Mouse (Mus musculus) heart, adult 18-20 months (tissue): ENCODE data around the gene Mast4. TPM values are rescaled to one million over a fixed set of nuclear protein-coding genes. Genes with fewer than 3 reads are reported as not detected.
A peak's percentile ranks its signal among the peaks of the same experiment; 100 is the strongest.

Experiments
- DNase-seq, 2 experiments: peaks; one replicate each; pipeline ENCODE4 v3.0.0; 2021 to 2022; ENCODE audit warnings: mixed read lengths in 1 of 2
- total RNA-seq, 2 experiments: library from RNA; stranded (reverse); gene quantifications; 2 replicates each; pipeline ENCODE4 v1.2.3; 2021

Gene Mast4
- total RNA-seq, 2 experiments from 2014 or later = 21.4 to 30.3 TPM

DNA sequence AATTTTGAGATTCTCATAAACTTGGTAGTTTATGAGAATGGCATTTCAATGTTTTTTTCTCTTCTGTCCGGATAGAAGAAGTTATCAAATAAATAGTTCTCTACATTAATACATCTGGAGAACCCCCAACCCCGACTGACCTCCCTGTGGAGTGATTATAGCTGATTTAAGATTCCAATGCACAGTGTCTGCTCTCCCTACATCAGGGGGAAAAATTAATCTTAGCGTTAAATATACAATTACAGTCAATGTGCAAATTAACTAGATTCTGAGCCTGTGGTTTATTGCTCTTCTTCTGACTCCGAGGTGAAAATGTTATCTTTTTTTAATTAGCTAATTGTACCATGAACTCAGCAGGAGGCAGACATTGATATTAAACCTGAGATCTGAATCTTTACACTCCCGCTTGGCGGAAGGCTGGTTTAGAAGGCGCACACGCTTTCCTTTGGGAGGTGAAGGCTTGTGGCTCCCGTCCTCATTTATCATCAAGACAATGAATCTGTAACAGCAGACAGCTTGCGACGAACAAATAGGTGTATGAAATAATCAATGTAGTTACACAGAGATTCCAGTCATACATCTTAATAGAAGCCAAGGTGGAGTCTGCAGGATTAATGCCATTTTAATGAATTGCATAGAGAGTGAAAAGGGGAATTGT is 274.2 kb downstream of the Mast4 start:
- DNase-seq = no peak

DNA sequence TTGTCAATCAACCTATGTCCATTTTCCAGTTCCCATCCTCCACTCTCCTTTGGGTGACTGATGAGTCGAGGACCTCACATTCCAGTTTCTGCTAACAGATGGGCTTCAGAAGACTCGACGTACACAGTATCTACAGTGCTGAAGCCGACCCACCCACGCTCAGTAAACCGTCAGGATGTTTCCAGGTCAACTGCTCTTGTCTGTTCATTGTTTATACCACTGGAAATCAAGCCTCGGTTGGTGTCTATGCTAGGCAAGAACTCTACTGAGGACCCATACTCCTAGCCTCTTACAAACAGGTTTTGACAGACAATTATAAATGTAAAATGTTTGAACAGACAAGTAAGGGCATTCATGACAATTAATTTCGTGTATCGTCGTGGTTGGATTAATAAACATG is 277.8 kb downstream of the Mast4 start:
- DNase-seq = no peak

DNA sequence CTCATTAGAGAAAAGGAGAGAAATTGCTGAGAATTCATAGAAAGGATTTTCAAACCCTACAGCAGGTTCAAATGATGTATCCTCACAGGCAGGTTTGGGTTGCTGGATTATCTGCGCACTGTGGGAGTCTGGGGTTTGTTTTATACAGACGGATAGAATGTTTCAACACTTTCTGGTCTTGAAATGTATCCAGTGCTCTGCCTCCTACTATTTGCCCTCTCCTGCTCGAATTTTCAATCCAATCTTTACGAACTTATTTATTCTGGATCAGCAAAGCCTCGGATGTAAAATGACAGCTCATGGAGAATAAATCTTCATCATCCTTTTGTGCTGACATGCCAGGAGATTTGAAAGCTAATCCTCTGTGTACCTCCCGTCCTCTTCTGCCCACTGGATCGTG is 281.6 kb downstream of the Mast4 start:
- DNase-seq = no peak

DNA sequence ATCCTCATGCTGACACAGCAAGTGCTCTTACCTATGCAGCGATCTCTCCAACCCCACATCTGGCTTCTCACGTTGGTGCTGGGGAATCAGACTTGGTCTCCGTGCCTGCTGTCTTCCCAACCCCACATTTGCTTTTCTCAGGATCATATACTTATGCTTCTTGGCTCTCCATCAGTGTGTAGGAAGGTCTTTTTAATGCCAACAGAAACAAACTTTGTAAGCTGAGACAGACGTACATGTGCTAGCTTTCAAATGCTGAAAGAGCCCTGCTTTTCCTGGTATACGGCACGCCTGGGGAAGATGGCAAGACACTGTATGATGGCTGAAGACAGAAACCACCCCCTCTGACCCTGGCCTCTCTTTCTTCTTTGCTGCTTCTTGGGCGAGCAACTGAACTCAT is 285.3 kb downstream of the Mast4 start:
- no peak for DNase-seq

DNA sequence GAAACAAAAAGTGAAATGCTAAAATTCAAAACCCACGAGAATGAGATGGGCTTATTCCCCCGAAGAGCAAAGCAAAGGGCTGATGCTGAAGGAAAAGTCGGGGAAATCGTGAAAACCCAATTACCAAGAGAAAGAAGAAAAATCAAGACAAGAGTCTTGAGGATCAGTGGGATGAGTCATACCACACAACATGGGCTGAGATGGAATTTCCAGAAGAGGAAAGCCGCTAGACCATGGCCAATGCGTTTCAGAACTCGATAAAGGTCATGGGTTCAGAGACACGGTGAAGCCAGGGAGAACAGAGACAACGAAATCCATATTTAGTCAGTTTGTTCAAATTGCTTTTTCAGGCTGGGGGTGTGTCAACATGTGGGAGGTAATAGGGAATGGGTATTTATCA is 290.6 kb downstream of the Mast4 start:
- DNase-seq = no peak

DNA sequence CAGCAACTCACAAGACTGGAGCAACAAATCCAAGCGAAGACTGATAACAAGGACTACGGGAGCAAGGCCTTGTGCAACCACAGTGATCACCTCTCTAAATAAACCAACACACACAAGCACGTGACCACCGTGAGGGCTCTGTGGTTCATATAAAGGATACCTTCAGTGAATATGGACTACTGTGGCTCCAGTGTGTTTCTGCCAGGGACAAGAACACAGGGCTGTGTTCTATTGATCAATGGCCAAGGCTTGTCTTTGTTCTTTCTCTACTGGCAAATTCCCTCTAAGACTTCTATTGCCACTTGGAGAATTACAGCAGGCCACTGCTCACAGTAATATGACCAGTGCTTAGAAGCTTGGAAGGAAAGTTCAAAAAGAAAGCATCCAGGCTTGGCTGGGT is 291.3 kb downstream of the Mast4 start:
- DNase-seq = no peak

DNA sequence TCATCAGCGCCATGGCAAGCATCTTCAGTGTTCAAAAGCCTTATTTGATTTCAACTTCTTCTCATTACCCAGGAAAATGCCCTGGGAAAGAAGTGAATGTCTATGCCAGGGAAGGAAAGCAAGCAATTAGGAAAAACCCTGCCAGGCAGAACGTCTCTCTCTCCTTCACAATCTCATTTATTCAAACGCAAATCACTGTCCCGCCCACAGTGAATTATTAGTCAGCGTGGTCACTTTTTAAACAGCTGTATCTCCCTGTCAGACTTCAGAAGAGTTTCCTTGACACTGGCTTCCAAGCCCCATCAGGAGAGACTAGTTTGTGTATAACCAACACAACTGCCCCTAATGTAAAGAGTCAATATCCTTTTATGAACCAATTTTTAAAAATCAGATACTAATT is 296.8 kb downstream of the Mast4 start:
- no peak for DNase-seq

DNA sequence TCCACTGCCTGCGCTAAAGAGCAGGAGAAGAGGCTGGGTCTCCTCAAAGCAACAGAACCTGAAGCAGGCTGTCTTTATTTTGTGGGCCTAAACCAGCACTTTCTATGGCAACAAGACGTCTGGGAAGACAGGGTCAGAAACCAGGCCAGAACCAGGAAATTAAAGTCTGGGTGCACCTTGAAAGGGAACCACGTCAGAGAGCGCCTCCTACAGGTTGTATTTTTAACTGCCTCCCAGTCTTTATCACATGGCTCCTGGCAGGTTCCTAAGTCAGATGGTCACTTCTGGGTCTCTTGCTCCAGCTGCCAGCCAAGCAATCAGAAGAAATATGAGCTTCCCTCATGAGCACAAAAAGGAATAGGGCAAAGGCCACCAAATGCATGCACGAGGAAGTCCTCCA is 304.9 kb downstream of the Mast4 start:
- DNase-seq = no peak

DNA sequence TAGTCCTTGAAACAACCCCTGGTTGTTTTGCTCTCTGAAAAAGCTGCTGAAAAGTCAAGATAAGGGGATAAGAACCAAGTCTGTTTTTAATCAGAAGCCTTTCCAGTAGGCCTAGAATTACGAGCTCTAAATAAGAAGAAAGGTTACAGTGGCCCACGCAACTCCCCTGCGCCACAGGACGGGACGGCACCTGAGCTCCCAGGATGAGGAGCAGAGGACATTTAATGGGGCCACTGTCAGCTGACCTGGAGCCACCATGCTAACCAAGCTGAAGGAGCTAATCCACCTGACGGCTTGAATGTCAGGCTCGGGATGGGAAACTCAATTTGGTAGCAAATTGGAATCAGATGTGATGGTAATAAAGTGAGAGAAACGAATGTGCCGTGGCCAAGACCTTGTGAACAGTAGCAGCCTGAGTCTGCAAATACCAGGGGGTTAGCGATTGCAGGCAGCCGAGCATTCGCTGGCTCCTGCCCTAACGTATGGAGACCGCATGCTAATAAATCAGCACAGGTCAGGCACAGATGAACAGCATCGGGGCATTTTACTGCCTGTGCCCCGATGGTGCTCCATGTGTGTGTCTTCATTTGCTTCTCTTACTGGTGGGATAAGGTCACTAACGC is 306.7 kb downstream of the Mast4 start:
- no peak for DNase-seq

DNA sequence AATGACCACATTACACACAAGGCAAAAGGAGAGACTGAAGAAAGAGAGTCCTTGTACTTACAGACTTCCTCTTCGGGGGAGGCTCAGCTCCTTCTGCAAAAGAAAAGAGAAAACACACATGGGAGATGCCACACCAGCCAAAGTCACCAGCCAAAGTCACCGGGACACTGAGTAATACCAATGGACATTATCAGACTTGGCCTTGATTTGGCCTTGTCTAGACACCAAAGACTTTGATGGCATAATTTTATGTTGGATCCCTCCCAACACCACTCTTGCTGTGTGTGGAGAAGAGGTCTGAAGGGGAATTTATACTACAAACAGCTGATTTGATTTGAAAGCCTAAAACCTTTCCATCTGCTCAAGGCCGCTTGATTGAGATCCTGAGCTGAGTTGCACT is 308.8 kb downstream of the Mast4 start:
- DNase-seq = peak in 1 of 2 experiments; percentile 8

DNA sequence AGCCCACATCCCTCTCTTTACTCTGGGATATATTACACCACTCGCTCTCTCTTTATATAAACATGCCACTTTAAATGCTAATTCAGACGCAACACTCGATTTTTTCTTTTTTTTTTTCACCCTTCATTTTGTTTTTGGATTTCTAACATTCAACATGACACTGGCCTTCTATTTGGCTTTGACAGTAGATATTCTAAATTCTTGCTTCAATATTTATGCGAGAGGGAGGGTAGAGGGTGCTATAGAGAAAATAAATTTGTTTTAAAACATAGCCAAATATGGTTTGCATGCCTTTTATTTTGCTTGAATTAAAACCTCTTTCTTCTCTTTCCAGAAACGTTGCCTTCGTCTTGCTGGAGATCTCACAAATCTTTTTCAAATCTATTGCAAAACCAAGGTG is 315.8 kb downstream of the Mast4 start:
- DNase-seq = no peak

DNA sequence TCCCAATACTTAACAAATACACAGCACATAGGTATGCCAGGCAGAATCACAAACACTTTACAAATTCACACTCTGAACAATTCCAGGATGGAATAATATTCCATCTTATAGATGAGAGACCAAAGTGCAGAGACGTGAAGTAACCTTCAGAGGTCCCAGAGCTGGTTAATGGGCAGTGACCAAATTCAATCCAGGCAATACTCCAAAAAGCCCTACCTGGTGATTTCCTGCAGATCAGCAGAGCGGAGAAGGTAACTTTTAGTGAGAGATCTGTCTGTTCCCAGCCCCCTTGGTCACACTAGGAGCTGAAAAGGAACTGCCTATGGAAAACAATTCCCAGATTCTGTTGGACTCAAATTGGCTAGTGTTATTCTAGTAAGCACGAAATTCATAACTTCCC is 316.6 kb downstream of the Mast4 start:
- DNase-seq = no peak

DNA sequence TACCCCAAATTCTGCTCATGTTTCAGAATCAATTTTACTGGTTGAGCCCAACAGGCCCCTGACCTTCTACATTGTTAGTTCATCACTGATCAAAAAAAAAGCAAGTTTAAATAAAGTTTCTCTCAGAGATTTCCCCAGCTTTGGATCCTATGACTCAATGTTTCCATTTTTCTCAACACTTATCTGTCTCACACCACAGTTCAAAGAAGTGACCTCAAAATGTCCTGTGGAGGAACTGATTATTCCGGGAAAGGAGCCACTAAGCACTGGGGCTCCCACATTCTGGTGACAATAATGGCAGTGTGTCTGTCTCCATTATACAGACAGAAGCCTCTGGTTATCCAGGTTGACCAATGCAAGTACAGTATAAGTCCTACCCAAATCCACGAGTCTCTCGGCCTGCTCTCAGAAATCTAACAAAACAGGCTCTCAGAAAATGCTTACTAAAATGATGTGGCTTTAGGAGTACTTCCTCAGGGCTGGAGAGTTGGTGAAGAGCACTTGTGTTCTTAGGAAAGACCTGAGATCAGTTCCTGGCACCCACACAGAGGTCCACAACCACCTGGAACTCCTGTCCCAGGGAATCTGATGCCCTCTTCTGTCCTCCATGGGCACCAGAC is 319.1 kb downstream of the Mast4 start:
- peak; percentile 40 for DNase-seq

DNA sequence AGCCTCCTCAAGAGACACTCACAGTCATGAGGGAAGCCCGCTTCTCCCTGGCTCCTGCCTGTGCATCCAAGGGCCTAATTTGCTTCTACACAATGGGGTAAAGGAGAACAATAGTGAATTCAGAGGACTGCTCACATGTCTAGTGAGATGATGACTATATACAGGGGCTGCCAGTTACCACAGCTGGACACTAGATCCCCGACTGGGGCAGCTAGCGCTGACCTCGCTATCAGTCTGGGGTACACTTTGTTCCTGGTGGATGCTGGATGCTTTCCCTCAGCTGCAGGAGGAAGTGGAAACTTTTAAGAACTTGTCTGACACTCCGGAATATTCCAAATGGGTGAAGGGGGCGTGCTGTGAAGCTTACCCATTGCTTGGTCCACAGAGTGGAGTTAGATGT is 319.7 kb downstream of the Mast4 start:
- DNase-seq = peak in 1 of 2 experiments; percentile 69

DNA sequence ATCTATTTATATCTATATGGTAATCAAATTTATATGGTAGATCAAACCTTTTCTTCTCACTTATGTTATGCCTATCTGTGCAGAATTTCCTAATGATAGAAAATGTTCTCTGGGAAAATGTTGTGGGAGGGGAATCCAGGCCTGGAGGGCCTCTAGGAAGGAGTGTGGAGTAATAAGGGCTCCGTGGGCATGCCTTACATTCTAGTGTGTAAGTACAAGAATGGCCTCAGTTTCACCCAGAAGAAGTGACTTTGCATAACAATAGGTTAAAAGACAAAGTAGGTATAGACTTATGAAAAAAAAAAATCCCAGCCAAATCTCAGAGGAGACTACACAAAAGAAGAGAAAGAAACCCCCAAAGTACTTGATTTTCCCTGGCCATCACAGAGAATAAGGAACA is 320.1 kb downstream of the Mast4 start:
- DNase-seq = no peak

DNA sequence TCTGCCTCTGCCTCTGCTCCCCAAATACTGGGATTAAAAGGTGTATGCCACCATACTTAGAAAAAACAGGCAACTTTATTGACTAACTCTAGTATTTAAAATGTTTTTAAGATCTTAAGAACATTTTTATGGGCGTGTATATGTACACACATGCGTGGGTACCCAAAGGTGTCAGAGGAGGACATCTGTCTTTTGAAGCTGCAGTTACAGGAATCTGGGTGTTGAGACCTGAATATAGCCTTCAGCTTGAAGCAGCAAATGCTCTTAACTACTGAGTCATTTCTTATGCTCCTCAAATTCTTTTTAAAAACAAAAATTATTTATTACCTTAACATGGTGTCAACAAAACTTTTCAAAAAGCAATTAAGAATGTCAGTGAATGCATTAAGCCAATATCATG is 329.1 kb downstream of the Mast4 start:
- DNase-seq = no peak

DNA sequence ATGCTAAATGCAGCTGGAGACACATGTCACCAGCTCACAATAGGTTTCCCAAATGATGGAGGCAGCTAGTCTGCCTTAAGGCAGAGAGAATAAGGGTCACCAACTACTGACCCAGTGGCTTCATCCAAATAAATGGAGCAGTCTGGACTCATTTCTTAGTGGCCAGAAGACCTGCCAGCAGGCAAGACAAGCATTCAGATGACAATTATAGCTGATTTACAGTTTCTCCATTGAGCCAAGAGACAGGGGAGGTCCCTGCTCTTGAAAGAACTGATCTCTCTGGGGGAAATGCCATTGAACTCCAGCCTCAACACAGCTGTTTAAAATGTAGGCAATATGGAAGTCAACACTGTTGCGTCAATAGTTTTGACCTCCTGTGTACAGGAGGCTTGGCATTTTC is 332.5 kb downstream of the Mast4 start:
- DNase-seq = no peak

DNA sequence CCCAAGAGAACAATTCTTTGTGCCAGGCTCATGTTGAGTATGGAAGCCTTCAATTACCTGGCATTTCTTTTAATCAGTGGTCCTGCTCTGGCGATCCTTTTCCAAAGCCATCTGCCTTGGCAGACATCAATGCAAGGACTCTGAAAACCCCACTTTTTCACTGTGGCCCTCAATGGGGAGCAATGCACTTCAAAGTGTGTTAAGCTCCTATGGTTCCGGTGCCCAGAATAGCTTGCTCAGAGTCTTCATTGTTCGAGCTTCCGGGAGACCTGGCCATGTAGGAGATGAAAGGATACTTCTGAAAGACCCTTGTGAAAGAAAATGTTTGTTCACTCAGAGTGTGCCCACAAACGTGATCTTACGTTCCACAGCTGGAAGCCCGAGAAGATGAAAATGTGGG is 333.4 kb downstream of the Mast4 start:
- no peak for DNase-seq

DNA sequence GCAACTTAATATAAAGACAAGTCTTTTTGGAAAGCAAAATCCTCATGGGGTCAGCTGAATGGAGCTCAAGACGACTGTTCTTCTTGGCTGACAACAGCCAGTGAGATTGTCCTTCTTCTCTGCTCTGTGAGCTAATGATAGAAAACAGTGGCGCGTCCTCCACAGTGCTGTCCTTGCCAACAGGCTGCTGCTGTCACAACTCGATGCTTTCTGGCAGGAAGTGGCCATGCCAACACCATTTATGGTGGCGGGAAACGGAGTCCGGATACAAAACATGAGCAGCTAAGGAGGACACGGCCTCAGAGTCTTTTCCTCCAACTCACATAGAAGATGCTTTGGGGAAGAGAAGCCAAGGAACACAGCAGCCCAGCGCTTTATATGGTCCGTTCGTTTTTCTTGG is 340.2 kb downstream of the Mast4 start:
- DNase-seq = peak; percentile 30 to 41

DNA sequence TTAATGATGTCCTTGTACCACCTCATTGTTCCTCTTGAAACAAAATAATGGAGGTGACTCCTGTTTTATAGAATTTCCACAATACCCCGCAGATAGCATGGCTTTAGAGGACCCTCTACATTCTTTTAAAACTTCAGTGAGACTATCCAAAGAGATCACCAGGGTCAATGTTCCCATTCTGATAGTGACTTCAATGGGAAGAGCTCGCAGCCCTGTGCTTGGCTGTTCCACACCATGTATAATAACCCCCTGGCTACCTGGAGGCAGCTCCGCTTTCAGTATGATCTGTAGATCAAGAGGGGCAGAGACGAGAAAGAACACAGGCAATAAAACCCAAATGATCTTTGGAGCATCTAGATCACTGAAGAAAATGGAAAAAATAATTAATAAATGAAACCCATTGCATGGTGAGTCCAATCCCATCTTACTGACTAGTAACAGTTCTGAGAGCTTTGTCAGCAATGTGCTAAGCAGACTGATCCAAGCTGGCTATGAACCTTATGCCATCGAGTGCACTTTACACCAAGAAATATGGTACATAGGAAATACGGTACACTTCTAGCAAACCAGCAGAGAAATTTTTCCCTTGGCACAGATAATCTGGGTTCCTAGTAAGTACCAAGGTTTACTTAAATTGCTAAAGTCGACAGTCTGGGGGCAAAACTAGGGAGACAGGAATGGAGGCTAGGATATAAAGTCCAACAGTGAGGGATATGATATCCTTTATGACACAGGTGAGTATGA is 341.4 kb downstream of the Mast4 start:
- DNase-seq = no peak

DNA sequence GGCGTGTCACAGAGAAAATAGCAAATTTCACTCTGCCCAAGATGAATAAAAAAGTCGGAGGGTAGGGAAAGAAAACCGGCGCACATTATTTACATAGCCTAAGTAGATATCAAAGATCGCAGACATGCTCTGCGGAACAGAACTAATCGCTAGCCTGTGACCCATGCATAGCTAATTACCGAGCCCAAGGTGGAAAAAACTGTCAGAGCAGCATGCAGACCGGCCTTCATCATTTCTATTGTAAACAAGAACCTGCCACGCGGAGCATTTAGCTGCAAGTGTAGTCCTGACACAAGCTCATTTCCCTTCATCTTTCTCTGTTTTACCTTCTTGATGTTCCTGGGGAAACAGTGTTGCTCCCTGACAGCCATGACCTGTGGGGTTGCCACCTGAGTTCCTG is 342.4 kb downstream of the Mast4 start:
- no peak for DNase-seq

DNA sequence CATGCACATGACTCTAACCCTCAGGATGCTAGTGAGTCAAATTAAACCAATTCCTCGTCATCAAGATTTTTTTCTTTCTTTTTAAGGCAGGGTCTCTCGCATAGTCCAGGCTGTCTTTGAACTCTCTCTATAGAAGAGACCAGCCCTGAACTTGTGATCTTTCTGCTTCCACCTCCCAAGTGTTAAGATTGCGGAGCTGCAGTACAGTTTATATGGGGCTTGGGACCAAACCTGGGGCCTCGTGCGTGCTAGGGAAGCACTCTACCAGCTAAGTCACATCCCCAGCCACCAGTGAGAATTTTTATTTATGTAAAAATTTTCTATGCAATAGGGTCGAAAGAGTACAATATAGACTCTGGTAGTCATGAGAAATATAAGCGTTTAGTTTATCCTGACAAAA is 343.1 kb downstream of the Mast4 start:
- DNase-seq = no peak

DNA sequence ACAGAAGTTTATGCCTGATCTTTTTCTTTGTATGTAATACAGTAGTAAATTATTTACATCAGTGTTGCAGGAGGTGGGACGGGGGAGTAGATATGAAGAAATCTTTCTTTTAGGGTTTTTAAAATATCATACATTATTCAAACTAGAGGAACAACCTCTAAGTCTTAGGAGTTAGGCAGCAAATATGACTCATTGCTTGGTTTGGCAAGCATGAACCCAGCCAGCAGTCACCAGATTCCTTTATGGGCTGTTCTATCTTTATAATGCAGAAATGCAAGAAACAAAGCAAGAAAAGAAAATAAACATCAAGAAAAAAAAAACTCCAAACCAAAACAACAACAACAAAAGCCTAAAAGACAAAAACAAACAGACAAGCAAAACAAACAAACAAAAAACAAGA is 344.2 kb downstream of the Mast4 start:
- peak; percentile 20 to 48 for DNase-seq
